Mouse (Mus musculus) testis, adult 2 months (tissue): ENCODE data around the gene Enoph1.

Experiments
- CTCF ChIP-seq: fragments of 200-500 bp; IDR thresholded peaks from 2 replicates; pipeline ENCODE4 v1.5.1; 2012; ENCODE audit warnings: low read depth, mild to moderate bottlenecking, inconsistent platforms, low read length, moderate library complexity; ENCODE audit not compliant: control insufficient read depth, insufficient read depth, insufficient replicate concordance
- POLR2A ChIP-seq: fragments of 200-500 bp; IDR thresholded peaks from 2 replicates; pipeline ENCODE4 v1.6.1; 2012; ENCODE audit warnings: low read depth, mild to moderate bottlenecking, inconsistent platforms, low read length, moderate library complexity; ENCODE audit not compliant: control insufficient read depth

DNA sequence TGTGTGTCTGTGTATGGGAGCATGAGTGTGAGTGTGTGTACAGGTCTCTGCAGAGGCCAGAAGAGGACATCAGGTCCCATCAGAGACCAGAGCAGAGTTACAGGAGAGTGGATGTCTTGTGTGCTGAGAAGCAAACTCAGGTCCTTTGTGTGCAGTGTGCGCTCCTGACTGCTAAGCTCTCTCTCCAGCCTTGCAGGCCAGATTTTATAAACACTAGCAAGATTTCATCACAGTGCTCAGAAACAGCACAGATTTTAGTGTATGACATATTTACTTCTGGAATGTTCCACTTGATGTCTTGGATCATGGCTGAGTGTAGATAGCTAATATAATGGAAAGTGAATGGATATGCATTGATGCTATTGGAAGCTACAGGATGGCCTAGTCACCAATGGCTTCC, 62.6 kb downstream of the Enoph1 start:
- TF ChIP-seq CTCF (no peak), POLR2A (no peak)
